Mouse (Mus musculus) frontal cortex, adult 2 months (tissue): ENCODE measurements around the gene Clec4n. TPM values are rescaled to one million over a fixed set of nuclear protein-coding genes. Genes with fewer than 3 reads are reported as not detected.
A peak's percentile ranks its signal among the peaks of the same experiment; 100 is the strongest.
"Not testable (repeated sequence)": the region's sequence is repeated elsewhere in the genome, so short reads cannot be mapped to it uniquely, and the experiment has no call there.

Experiments used
- DNase-seq, 2 experiments: peaks; one replicate each; pipeline ENCODE4 v3.0.0; 2022; ENCODE audit warnings: low spot score in 1 of 2; ENCODE audit errors: extremely low spot score in 1 of 2
- polyA plus RNA-seq: library from polyadenylated mRNA; depleted of rRNA; stranded (reverse); fragments of >200 nt; gene quantifications from 2 replicates; pipeline ENCODE4 v1.2.3, GENCODE M21; 2012; rRNA removed

Clec4n gene
- polyA plus RNA-seq: 0.19 and 0.56 TPM in 2 replicates

DNA sequence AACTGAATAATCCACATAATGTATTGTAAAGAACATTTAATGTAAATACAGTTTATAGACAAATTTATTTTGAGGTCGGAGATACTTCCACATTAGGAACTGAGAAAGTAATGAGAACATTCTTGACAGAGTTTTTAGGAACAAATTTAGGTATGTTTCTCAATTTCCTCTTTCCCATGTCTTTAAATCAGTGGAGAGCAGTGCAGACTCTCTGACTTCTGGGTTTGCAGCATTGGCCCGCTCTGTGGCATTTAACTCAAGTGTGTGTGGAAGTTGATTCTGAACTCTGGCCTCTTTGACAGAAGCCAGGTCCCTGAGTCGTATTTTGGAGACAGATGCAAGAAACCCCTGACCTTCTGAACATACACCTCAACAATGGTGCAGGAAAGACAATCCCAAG, at the start of gene Clec4n:
Gene Clec4n (plus strand): TSS at position 200 of the 400 bp plus-strand sequence.
- DNase-seq: no peak

DNA sequence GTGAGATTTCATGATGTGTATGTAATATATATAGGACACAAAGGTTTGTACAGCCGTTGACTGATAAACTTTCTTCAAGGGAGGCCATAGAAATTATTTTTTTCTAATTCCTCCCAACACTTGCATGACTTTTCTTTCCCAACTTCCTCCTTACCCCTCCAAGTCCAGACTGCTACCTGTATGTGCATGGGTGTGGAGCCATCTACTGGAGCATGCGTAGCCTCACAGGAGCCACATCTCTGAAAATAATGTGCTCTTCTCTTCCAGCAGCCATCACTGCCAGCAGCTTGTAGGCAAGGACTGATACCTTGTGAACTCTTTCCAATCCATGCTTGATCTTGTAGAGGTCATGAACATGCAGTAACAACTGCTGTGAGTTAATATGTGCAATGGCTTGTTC, 44.8 kb upstream of the Clec4n start:
- DNase-seq: peak in 1 of 2 experiments; percentile 23

DNA sequence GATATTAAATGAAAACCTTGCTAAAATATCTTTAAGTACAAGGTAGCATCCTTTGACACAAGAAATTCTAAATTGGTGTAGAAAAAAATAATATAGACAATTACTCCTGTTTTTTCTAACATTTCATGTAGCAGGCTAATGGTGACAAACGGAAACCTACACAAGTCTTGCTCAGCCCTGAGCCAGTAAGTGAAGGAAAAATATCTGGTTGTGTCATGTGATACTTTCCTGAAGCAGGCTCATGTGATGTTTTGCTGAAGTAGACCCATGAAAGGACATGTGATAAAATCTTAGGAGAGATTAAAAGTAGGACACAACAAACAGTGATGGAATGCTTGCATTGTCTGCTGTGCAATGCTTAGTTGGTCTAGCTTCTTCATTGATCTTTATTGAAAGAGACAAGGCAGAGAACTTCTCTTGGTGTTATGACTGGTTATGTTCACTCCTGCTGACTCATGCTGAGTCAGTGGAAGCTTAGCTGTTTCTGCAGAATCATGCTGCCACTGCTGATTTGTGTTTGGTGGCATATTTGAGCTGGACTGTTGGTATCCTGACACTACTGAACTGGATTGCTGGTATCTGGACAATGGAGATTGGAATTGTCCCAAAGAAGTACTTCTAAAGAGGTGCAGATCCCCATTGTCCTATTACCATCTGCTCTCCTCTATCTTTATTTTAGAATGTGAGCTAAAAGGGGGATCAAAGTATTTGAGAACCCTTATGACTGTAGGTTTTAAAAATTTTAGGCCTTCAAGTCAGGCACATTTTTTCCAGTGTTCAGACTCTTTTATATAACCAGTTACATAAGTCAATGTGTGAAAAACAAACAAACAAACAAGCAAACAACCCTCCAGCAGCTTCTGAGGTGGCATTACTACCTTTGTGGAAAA, 22.2 kb upstream of the Clec4n start:
- no peak for DNase-seq

DNA sequence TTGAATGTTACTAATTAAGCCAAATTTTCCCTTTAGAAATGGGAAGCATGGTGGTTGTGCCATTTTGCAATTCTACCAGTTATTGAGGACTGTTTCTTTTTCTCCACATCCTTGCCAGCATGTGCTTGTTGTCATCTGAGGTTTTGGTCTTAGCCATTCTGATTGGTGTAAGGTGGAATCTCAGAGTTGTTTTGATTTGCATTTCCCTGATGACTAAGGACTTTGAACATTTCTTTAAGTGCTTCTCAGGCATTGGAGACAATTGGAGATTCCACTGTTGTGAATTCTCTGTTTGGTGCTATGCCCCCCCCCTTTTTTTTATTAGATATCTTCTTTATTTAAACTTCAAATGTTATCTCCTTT, 21.6 kb upstream of the Clec4n start:
- not testable (repeated sequence) for DNase-seq

DNA sequence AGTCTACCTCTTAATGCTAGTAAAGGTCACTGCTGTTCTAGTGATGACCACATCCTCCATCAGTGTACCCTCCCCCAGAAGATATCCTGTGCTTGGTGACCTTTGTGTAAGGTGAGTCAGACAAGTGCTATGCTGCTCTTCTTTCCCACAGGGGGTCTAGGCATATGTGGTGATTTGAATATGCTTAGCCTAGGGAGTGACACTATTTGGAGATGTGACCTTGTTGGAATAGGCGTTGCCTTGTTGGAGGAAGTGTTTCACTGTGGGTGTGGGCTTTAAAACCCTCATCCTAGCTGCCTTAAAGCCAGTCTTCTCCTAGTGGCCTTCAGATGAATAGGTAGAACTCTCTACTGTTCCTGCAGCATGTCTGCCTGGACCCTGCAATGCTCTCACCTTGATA, 17.9 kb upstream of the Clec4n start:
- DNase-seq: no peak

DNA sequence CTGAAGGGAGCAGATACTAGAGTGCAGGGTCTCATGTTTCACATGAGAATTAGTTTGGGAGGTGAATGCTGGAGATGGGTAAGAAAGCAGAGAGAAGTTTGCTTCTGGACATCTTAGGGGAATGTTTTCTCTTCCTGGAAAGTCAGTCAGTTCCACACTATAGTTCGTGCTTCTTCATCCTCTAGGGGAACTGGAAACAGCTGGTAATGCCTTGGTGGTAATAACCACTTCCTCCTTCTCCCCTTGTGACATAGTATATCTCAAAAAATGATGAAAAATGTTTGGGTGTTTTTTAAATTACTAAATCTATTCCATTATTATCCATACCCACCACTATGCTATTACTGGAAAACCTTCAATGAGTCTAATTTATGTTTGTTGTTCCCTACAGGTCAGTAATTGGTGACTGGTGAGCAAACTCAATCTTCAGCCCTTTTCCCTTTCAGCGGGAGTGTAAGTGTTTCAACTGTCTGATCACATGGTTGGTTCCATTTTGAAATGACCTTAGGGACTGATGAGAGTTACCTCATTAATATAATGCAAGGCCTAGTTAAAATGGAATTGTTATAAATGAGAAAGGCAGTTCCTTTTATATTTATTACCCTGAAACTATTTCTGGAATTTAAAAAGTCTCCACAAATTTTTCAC, 2.0 kb upstream of the Clec4n start:
- no peak for DNase-seq

DNA sequence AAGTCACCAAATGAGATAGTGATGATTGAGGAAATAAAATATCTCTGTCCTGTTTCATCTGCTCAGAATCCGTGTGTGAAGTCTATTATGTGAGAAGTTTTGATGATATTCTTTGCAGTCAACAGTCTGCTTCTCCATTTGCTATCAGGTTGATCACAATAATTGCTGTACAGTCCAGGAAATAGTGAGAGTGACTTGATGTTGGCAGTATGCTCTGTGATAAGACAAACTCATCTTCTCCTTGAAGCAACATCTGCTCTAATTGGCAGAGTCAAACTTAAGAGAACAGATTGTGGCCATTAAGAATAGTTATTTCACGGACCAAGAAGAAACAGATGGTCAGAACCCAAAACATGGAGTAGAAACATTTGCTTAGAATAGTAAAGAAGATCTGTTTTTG, 1.5 kb downstream of the Clec4n start:
- no peak for DNase-seq

DNA sequence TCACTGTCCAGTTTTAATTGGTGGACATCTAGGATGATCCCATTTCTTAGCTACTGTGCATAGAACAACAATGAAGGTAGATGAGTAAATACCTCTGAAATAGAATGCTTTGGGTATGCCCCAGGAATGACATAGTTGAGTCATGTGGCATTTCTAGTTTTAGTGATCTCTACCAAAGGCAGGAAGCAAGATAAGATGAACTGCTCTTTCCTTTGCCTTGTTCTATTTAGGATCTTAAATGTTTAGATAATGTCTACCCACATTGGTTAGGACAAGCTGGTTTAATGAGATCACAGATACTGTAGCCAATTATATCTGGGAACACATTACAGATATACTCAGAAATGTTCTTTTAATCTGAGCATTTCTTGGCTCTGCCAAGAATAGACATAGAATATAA, 7.9 kb downstream of the Clec4n start:
- DNase-seq: no peak

DNA sequence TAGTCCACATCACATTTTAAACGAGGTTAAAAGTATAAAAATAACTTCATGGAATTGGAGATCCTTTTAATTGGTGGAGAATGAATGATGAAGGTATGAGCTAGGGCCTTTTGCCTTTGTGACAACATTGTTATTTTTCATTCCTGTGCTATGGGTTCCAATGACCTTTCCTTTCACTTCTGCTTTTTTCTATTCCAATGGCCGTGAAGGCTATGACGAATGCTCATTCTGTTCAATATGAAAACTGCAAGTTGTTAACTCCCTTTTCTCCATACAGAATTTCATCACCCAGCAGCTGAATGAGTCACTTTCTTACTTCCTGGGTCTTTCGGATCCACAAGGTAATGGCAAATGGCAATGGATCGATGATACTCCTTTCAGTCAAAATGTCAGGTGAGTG, 14.6 kb downstream of the Clec4n start:
- no peak for DNase-seq

DNA sequence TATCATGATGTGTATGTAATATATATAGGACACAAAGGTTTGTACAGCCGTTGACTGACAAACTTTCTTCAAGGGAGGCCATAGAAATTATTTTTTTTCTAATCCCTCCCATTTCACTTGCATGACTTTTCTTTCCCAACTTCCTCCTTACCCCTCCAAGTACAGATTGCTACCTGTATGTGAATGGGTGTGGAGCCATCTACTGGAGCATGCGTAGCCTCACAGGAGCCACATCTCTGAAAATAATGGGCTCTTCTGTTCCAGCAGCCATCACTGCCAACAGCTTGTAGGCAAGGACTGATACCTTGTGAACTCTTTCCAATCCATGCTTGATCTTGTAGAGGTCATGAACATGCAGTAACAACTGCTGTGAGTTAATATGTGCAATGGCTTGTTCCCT, 19.2 kb downstream of the Clec4n start:
- not testable (repeated sequence) for DNase-seq

DNA sequence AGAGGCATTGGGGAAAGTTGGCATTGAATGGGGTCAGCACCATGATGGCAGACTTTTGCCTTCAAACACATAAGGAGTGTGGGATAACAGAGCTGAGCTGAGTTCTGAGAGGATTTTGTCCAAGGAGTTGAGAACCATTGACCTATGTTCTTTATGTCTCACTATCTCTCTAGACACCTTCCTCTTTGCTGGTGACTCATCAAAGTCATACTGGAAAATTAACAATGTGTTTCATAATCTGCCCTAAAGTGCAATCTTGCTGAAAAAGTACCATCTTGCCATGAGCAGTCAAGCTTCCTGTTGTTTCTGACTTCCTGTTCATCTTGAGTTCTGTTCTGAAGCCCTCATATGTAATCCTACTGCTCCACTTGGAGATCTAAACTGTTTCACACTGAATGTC, 23.1 kb downstream of the Clec4n start:
- DNase-seq: no peak

DNA sequence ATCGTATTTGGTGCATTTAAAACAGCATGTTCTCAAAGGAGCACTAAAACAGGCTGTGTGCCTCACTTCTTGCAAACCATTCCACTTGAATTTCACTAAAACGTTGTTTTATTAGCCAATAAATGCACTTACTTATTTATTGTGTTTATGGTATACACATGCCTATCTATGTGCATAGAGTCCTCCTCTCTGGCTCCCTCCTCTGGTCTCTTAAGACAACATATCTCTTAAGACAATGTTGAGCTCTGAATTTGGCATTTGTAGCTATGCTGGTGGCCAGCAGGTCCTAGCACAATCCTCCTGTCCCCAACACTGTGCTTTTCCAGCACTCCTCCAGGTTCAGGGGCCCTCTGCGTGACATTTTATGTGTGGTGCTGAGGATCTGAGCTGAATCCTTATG, 29.3 kb downstream of the Clec4n start:
- no peak for DNase-seq

DNA sequence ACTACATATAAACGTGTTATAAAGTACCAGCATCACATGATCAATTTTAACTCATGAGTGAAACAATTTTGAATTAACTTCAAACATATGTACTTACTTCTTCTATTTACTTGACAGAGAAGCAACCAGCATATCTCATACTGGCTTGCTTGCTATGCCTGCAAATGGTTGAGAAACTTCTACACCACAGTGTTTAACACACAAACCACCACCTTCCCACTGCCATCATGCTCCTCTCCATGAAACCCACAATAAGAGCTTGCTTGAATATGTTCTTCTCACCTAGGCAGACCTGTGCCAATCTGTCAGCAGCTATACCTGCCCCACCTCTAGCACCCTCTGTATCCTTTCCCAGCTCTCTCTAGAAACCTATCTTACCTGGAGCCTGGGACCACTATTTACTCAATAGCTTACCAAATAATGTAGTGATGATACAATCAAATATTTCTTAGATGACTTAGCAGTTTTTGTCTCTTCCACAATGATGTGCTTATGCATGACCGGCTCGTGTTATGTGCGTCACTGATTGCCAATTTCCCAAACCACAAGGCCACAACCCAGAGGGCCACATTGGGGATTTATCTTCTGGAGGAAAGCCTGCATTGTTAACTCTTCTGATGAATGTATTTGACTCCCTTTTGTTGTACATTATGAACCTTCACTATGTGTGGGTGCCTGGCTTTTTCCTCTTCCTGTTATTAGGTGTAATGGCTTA, 30.4 kb downstream of the Clec4n start:
- no peak for DNase-seq

DNA sequence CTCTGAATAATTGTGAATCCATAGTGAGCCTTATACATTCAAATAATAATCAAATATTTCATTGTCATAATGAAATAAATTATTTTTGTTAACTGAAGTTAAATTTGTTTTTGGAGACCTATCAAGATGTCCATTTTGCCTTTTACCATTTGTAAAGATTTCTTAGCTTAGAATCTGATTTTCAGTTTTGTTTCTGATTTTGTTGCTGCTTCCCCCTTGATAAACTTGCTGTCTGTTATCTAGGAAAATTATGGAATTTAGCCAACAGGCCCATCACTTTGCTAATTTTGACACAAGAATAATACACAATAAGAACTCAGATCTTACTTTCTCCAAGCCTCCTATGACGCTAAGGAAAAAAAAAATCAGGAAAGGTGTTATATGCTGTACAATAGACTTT, 31.2 kb downstream of the Clec4n start:
- DNase-seq: no peak

DNA sequence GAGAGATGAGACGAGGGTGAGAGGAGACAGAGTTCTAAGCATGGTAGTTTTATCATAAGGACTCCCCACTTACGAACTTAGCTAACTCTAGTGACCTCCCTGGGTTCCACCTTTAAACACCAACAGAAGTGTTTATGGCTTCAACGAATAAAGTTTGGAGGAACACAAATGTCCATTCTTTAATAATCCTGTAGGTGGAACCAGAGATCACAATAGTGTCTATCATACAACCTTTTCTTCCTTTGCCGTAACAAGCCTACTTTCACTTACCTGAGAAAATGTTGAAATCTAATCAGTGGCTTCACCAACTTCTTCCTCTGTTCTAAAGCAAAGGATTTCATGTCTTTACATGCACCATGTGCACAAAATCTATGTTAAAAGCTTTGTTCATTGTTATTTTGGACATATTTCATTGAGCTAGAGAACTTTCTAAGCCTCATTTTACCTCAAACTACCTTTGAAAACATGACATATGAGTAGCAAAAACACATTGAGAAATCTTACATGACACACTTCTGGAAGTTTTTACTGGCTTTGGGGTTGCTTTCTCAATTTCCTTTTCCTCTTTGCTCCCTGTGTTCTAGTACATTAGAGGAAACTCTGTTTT, 32.0 kb downstream of the Clec4n start, which contains the start of gene Clec4d:
Gene Clec4d (plus strand): TSS at position 557 of the 607 bp plus-strand sequence.
- DNase-seq: no peak

DNA sequence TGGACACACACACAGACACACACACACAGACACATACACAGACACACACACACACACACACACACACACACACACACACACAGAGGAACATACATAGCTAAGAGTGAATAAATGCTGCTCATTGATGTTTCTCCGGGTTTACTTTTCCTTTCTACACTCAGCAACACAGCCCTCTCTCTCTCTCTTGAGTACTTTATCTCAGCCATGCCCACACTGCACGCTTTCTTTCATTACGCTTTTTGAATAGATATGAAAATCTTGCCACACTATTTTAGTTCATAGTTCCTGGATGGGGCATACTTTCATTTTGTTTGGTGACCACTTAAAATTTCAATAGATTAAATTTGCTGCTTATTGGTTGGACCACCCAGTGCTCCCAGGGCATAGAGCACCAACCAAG, 34.6 kb downstream of the Clec4n start:
- DNase-seq: no peak

DNA sequence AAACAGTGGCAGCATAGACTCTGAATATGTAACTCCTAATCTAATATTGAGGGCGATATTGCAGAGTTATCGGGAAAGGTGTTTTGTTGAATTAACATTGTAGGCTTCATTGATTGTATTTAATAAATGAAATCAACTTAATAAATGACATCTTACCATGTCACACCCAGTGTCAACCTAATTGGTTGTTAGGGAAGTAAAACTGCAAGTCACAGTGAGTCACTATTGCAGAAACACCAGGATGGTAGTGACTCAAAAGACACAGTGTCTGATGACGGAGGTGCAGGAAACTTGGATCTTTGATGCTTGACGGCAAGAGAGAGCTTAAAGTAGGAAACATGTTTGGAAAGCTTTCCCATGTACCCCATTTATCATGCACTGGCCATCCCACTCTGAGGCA, 36.2 kb downstream of the Clec4n start:
- no peak for DNase-seq

DNA sequence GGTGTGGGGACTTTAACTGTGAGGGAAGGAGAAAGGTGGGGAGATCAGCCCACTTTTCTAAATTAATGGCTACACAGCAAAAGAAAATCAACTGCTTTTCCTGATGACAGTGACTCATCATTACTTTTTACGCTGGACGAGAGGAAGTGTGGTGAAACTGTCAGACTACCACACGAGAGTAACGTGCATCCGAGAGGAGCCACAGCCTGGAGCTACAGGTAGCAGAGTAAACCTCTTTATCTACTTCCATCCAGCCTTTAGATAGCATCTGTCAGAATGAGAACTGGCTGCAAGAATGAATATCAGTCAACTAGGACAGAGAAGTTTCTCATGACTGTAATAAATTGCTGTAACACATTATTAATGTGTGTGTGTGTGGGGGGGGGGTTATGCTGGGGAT, 37.3 kb downstream of the Clec4n start:
- DNase-seq: no peak

DNA sequence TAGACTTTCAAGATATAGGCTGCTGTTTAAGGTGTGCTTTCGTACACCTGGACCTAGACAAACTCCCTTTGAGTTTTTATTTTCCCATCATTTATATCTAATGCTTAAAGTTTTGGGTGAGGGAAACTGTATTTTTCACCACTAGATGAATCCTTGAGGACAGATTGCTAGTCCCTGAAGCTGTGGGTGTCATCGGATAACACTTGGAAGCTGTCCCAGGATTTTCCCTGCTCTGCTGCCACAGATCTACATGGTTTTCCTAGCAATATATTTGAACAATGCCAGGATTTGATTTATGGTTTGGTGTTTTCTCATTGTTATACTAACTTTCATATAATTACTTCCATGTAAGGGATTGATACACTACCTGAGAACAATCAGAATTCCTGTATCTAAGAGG, 49.8 kb downstream of the Clec4n start:
- DNase-seq: peak; percentile 5 to 53

DNA sequence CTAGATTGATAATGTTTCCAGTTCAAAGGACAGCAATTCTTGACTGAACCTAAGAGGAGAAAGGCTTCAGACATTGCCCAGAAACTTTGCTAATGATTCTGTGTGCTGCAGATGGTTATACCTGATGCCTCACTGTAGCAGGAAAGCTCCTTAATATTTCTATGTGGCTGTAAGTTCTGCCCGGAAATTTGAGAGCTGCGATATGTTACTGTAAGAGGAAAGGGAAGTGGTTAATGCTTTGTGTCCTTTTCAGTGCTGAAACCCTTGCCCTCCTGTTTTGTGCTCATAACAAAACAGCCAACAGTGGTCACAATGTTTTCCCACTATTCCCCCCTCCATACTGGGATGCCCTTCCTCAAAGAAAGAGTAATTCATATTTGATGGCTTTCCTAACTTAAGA, 56.7 kb downstream of the Clec4n start:
- DNase-seq: no peak

DNA sequence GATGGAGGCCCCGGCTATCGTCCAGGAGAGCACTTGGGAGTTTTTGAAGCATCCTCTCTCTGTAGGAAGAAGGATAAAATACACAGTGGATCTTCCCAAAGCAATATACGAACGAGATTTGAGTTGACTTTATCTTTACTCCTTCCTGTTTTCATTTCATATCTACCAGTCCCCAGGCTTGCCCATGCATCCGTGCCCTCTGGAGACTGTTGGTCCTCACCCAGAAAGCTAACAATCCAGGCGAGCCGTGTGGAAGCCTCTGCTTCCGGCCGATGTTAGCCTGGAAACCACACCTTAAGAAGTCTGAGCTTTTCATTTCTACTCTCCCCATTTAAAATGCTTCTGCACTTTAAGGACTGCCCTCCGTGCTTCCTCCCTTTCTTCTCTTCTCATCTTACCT, 59.3 kb downstream of the Clec4n start:
- DNase-seq: no peak
